ENCODE assay signal across 14 mouse cellular contexts in the genomic region with DNA sequence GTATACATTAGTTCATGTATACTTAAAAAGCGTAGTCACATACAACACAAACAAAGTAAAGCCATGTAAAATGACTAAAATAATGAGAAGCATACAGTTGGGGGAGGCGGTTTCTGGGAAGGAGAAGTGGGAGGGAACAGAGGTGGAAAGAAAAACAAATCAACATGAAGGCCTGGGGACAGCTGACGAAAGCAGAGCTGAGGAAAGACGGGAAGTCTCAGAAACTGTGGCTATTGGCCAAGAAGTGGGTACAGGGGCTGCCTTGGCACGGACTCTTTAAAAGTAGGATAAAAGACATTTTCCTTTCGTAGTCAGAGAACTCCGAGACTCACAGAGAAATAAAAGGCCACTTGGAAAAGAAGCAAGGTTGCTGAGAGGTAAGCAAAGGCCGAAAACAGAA. TPM values are rescaled to one million over a fixed set of nuclear protein-coding genes. Genes with fewer than 3 reads are reported as not detected.
A peak's percentile ranks its signal among the peaks of the same experiment; 100 is the strongest.
DNase-seq lines count a peak whose midpoint lies in the region; ATAC-seq and TF ChIP-seq lines count a peak whose summit lies in the region.
"Had no signal": no experiment of that assay in that cellular context is flagged by ENCODE, and none has a peak within 500 bp of the region (broad histone marks: within the 10 kb centered on the region; RNA-seq: fewer than 3 reads in every experiment).

No protein-coding gene starts in this region.

- H3K9me3 ChIP-seq in heart, embryonic 10.5 days, result no peaks in the 10 kb centered on the region
- peaks cover 10% of the 10 kb centered on the region for H3K9me3 ChIP-seq in heart, postnatal 0 days (replicated peaks; ENCODE audit: control insufficient read depth, low read length)
- no peaks in the 10 kb centered on the region for H3K9me3 ChIP-seq in midbrain, embryonic 10.5 days (replicated peaks)

- H3K9ac ChIP-seq in heart, postnatal 0 days (replicated peaks; ENCODE audit: low read depth, low read length), result no peak overlapping the region

- 58% methylated on average over 8 of the region's 8 CpGs for WGBS in heart, embryonic 10.5 days
- 27% methylated on average over 8 of the region's 8 CpGs for WGBS in lung, adult 2 months
- WGBS in heart, postnatal 0 days, result 56% methylated on average over 8 of the region's 8 CpGs
- 83% methylated on average over 8 of the region's 8 CpGs for WGBS in midbrain, embryonic 10.5 days

- TF ChIP-seq CTCF in lung, adult 2 months (IDR thresholded peaks at IDR 0.05; ENCODE audit: insufficient read depth, low read length), result no peak
- TF ChIP-seq CTCF in heart, postnatal 0 days (IDR thresholded peaks at IDR 0.05; ENCODE audit: low read depth), result no peak

- no peak for TF ChIP-seq POLR2A in lung, adult 2 months (IDR thresholded peaks at IDR 0.05; ENCODE audit: borderline replicate concordance, extremely low read depth, low read depth, low read length)

- no peaks in the 10 kb centered on the region for H3K27me3 ChIP-seq in heart, embryonic 10.5 days (ENCODE audit: insufficient read depth, poor library complexity, severe bottlenecking)
- no peaks in the 10 kb centered on the region for H3K27me3 ChIP-seq in heart, postnatal 0 days (ENCODE audit: control insufficient read depth, insufficient read depth, low read length)
- no peaks in the 10 kb centered on the region for H3K27me3 ChIP-seq in midbrain, embryonic 10.5 days (ENCODE audit: low read depth, poor library complexity, severe bottlenecking)

- H3K36me3 ChIP-seq in heart, embryonic 10.5 days, result no peaks in the 10 kb centered on the region
- H3K36me3 ChIP-seq in heart, postnatal 0 days (replicated peaks; ENCODE audit: control insufficient read depth, insufficient read depth, low read length), result 0 out of 2 replicates have a peak, but pooled peaks cover 6% of the 10 kb centered on the region
- H3K36me3 ChIP-seq in midbrain, embryonic 10.5 days, result no peaks in the 10 kb centered on the region

- ATAC-seq in heart, postnatal 0 days (ENCODE audit: insufficient read depth, low read depth), result no peak
- peak; percentile 63 for ATAC-seq in megakaryocyte progenitor cell, adult 5-6 weeks (replicated peaks; ENCODE audit: poor library complexity)
- ATAC-seq: CD4-positive, CD25-positive, alpha-beta regulatory T cell, adult 4 months; inflammation-experienced regulatory T-cells, adult 6 months had no signal

- peak; percentile 96 for DNase-seq in heart, adult 11 months
- no peak for DNase-seq in heart, embryonic 10.5 days (ENCODE audit: low spot score)
- DNase-seq in lung, adult 18-20 months, result peak; percentile 46 to 69
- no peak for DNase-seq in lung, adult 2 months
- peak; percentile 60 for DNase-seq in heart, postnatal 0 days (ENCODE audit: low spot score)
- no peak for DNase-seq in midbrain, embryonic 10.5 days (ENCODE audit: low spot score)
- DNase-seq in neural tube, embryonic 10.5 days (ENCODE audit: extremely low spot score, low spot score), result no peak
- DNase-seq: gastrocnemius, postnatal 10 days; liver; right cerebral cortex, postnatal 25 days had no signal

- H3K27ac ChIP-seq in heart, embryonic 10.5 days, result no peak overlapping the region
- H3K27ac ChIP-seq in heart, postnatal 0 days (ENCODE audit: low read depth), result peak overlapping the region; percentile 50
- no peak overlapping the region for H3K27ac ChIP-seq in midbrain, embryonic 10.5 days (replicated peaks)
- H3K27ac ChIP-seq: stomach, postnatal 0 days had no signal

- H3K4me1 ChIP-seq in heart, embryonic 10.5 days, result peaks cover 22% of the 10 kb centered on the region
- peaks cover 30% of the 10 kb centered on the region for H3K4me1 ChIP-seq in lung, adult 2 months (ENCODE audit: control insufficient read depth, insufficient read depth, low read length)
- peaks cover 9% of the 10 kb centered on the region; the same call in 1 of the 2 replicates for H3K4me1 ChIP-seq in heart, postnatal 0 days (ENCODE audit: control insufficient read depth, insufficient read depth)
- 0 out of 2 replicates have a peak, but pooled peaks cover 3% of the 10 kb centered on the region for H3K4me1 ChIP-seq in midbrain, embryonic 10.5 days

- no peak overlapping the region for H3K4me3 ChIP-seq in heart, embryonic 10.5 days
- H3K4me3 ChIP-seq in lung, adult 2 months (replicated peaks; ENCODE audit: extremely low read depth, low read depth, low read length), result no peak overlapping the region
- no peak overlapping the region for H3K4me3 ChIP-seq in heart, postnatal 0 days (ENCODE audit: low read depth, low read length)
- H3K4me3 ChIP-seq in midbrain, embryonic 10.5 days, result no peak overlapping the region

- peak overlapping the region; percentile 15; the same call in 1 of the 2 replicates for H3K4me2 ChIP-seq in heart, postnatal 0 days (ENCODE audit: low read depth, low read length)

- TF ChIP-seq EP300 in heart, postnatal 0 days (IDR thresholded peaks at IDR 0.05; ENCODE audit: low read depth), result no peak

RNA-seq across cellular contexts. Expression of a gene that starts 10.4 kb away (rescaled TPM):
- polyA plus RNA-seq in heart, embryonic 10.5 days (2016; fragmentation: Nextera tagmentation; extraction: Ambion mirVana), result 73.4 and 90.5 TPM in 2 replicates
- polyA plus RNA-seq in lung, adult 2 months (2012; rRNA removed), result 30.9 and 46.5 TPM in 2 replicates
- 40.8 and 58.0 TPM in 2 replicates for total RNA-seq in heart, postnatal 0 days (2014; rRNA removed; ENCODE audit: low replicate concordance)
- polyA plus RNA-seq in heart, postnatal 0 days (2015; fragmentation: Nextera tagmentation; extraction: Ambion mirVana), result 58.1 and 64.9 TPM in 2 replicates
- total RNA-seq in megakaryocyte progenitor cell, adult 5-6 weeks (2015), result 55.9 and 61.1 TPM in 2 replicates
- 58.7 and 61.6 TPM in 2 replicates for total RNA-seq in megakaryocyte progenitor cell, adult 5-6 weeks (2017)
- polyA plus RNA-seq in midbrain, embryonic 10.5 days (2016; fragmentation: Nextera tagmentation; extraction: Ambion mirVana), result 90.8 and 95.5 TPM in 2 replicates

Comparison
In these comparisons a context has a peak if more than half of its experiments do, and no peak if none do; other contexts are left out.
1. DNase-seq: peak in heart, adult 11 months (single experiment), lung, adult 18-20 months (2 of 2) and heart, postnatal 0 days (single experiment); none in heart, embryonic 10.5 days (single experiment), lung, adult 2 months (single experiment), midbrain, embryonic 10.5 days (single experiment) and neural tube, embryonic 10.5 days (single experiment).